Mouse (Mus musculus) hindbrain, embryonic 11.5 days (tissue): ENCODE data around the gene Chst11. TPM values are rescaled to one million over a fixed set of nuclear protein-coding genes. Genes with fewer than 3 reads are reported as not detected.

Experiments used
- ATAC-seq: fragments of 200-750 bp; cut with Nextera tagmentation; 2 replicates; pipeline ENCODE4 v1.8.0; 2017; ENCODE audit warnings: mild to moderate bottlenecking, moderate TSS enrichment, moderate library complexity; ENCODE audit not compliant: low FRiP score
- DNase-seq: peaks from one replicate; pipeline ENCODE4 v3.0.0-alpha.2; 2015; ENCODE audit warnings: low spot score
- H3K27ac ChIP-seq: fragments of 300-500 bp; sonication (generic); 2 replicates; pipeline ENCODE4 v1.5.1; 2014; ENCODE audit warnings: mild to moderate bottlenecking, low read depth, low read length
- H3K27me3 ChIP-seq: fragments of 300-500 bp; sonication (generic); 2 replicates; pipeline ENCODE4 v1.6.1; 2014; ENCODE audit warnings: mild to moderate bottlenecking, low read length, moderate library complexity, mixed read lengths; ENCODE audit not compliant: control insufficient read depth, insufficient read depth
- H3K36me3 ChIP-seq: fragments of 300-500 bp; sonication (generic); 2 replicates; pipeline ENCODE4 v1.6.1; 2014; ENCODE audit warnings: mild to moderate bottlenecking, low read length, moderate library complexity, mixed read lengths; ENCODE audit not compliant: control insufficient read depth, insufficient read depth
- H3K4me1 ChIP-seq: fragments of 300-500 bp; sonication (generic); replicated peaks from 2 replicates; pipeline ENCODE4 v1.6.1; 2014; ENCODE audit warnings: low read length, mixed read lengths; ENCODE audit not compliant: control insufficient read depth, insufficient read depth
- H3K4me2 ChIP-seq: fragments of 300-500 bp; sonication (generic); replicated peaks from 2 replicates; pipeline ENCODE4 v1.6.1; 2014; ENCODE audit warnings: mild to moderate bottlenecking, low read depth, low read length
- H3K4me3 ChIP-seq: fragments of 300-500 bp; sonication (generic); 2 replicates; pipeline ENCODE4 v1.5.1; 2014; ENCODE audit warnings: low read depth, low read length
- H3K9ac ChIP-seq: fragments of 300-500 bp; sonication (generic); 2 replicates; pipeline ENCODE4 v1.6.1; 2014; ENCODE audit warnings: low read depth, low read length
- H3K9me3 ChIP-seq: fragments of 300-500 bp; sonication (generic); 2 replicates; pipeline ENCODE4 v1.6.1; 2016; ENCODE audit warnings: low read length; ENCODE audit not compliant: control insufficient read depth
- WGBS: fragments of 180-500 bp; shearing (Covaris S2); extraction: QIAGEN DNeasy Blood & Tissue Kit; methylation state at CpG from one replicate; pipeline ENCODE4 v1.1.7; 2014; 5-methylcytosine and 5-hydroxymethylcytosine counted together
- polyA plus RNA-seq: library from polyadenylated mRNA; unstranded; fragments of >200 nt; fragmentation: Nextera tagmentation; extraction: Ambion mirVana; gene quantifications from 2 replicates; pipeline ENCODE4 v1.2.1, GENCODE M21; 2014

The Chst11 gene
- polyA plus RNA-seq, 1 experiment from 2014 or later = 2.3 TPM

DNA sequence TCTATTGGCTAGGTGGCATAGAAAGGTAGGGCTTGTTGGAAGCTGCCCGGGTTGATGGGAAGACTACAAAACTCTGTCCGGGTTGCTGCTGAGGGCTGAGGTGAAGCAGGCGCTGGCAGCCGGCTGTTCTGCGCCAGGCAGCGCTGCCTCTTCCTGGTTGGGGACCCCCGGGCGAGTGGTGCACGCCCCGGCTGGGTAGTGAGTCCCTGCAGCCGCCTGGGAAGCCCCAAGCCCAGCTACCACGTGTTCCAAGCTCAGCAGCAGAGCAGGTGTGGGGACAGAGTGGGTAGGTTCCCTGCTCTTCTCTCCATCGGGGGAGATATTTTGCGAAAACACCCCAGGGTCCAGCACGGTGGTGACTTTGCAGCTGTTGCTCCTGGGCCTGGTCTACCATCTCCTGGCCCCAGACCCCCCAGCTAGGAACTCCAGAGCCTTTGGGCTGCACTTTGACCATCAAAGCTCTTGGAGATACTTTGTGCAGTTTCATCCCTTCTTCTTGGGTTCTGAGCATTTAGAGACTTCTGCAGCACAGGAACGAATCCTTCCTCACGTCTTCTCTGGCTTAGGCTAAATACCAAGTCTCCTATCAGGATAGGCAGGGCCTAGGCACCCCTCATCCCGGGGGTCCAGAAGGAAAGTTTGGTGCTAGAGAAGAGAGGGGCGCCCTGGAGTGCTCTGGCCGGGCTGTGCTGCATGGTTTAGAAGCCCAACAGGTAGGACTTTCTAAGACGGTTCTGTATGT is 1.1 kb downstream of the Chst11 start:
- Histone ChIP-seq H3K9ac (peak overlapping the region; percentile 89), H3K4me1 (peaks cover 9% of the 10 kb centered on the region), H3K27ac (peak overlapping the region; percentile 87), H3K4me2 (peak overlapping the region; percentile 84), H3K27me3 (peaks cover 11% of the 10 kb centered on the region), H3K36me3 (no peaks in the 10 kb centered on the region), H3K4me3 (peak overlapping the region; percentile 80), H3K9me3 (no peaks in the 10 kb centered on the region)
- WGBS = 4% methylated on average over 21 of the region's 21 CpGs
- DNase-seq (peak; percentile 57), ATAC-seq (no peak)

DNA sequence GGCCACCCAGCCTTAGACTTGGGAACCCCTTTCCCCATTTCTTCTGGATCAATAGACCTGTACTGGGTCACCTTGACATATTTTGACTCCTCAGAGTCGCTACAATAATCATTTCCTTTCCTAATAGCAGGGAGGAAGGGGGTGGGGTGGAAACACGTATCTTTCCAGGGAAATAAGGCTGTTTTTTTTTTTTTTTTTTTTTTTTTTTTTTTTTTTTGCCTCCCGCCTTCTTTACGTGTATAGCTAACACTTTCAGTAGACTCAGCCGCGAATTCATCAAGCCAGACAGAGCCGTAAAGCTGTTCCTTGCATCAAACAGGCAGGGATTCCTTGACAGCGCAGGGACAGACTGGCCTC is 1.7 kb downstream of the Chst11 start:
- no peaks in the 10 kb centered on the region for H3K9me3 ChIP-seq
- peak; percentile 28 for DNase-seq
- H3K36me3 ChIP-seq = no peaks in the 10 kb centered on the region
- WGBS = 20% methylated on average over 8 of the region's 8 CpGs
- peak overlapping the region; percentile 80 for H3K4me3 ChIP-seq
- H3K27ac ChIP-seq = no peak overlapping the region
- peaks cover 11% of the 10 kb centered on the region for H3K27me3 ChIP-seq
- peak overlapping the region; percentile 84 for H3K4me2 ChIP-seq
- peaks cover 9% of the 10 kb centered on the region for H3K4me1 ChIP-seq
- ATAC-seq = no peak
- H3K9ac ChIP-seq = no peak overlapping the region

DNA sequence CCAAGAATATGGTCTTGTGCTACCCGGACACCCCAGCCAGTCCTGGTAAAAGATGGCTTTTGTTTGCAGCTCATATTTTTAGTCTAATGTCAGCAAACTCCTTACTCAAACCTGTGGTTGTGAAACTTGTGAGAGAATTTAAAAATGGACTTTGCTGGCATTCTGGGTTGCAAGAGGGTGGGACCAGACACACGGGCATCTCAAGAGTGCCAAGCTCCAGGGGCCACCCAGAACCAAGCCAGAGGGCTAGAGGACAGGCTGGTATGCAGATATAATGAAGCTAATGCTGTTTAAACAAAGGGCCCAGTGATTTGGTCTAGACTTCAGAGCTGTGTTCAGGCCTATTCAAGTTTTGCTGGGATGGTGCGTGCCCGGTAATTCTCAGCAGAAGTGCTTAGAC is 2.1 kb downstream of the Chst11 start:
- Histone ChIP-seq H3K9ac (no peak overlapping the region), H3K4me1 (peaks cover 9% of the 10 kb centered on the region)
- no peak for ATAC-seq

GRCm38 (mm10) chr10:82989418-82990025 is 4.2 kb downstream of the Chst11 start:
- Histone ChIP-seq H3K9ac (no peak overlapping the region), H3K36me3 (no peaks in the 10 kb centered on the region), H3K4me3 (no peak overlapping the region), H3K27ac (no peak overlapping the region), H3K9me3 (no peaks in the 10 kb centered on the region), H3K4me2 (no peak overlapping the region), H3K27me3 (no peaks in the 10 kb centered on the region), H3K4me1 (peaks cover 9% of the 10 kb centered on the region)
- DNase-seq (no peak), ATAC-seq (no peak)
- 70% methylated on average over 13 of the region's 13 CpGs for WGBS

More for the DNA sequence above, 2.1 kb downstream of the Chst11 start:
- no peaks in the 10 kb centered on the region for H3K36me3 ChIP-seq
- peaks cover 11% of the 10 kb centered on the region for H3K27me3 ChIP-seq
- WGBS = 52% methylated on average over 4 of the region's 4 CpGs
- H3K4me3 ChIP-seq = peak overlapping the region; percentile 6; the same call in 1 of the 2 replicates
- H3K27ac ChIP-seq = no peak overlapping the region
- H3K4me2 ChIP-seq = peak overlapping the region; percentile 84
- no peak for DNase-seq
- no peaks in the 10 kb centered on the region for H3K9me3 ChIP-seq

DNA sequence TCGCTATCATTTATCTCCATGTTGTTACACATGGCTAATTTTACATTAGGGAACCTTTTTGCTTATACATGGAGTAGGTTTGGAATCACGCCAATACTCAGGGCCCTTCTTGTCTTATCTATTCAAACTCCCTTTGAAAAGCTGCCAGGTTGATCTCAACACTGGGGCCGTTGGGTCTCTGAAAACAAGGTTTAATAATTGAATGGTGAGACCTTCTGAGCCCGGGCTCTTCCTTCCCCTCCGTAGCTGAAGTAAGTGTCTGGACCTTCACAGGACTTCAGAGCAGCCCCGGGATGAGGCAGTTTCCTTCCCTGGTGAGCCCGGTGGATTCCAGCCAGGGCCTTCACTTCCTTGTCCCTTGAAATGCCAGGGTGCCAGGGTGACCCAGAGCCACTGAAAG is 5.6 kb downstream of the Chst11 start:
- Histone ChIP-seq H3K4me1 (peaks cover 7% of the 10 kb centered on the region), H3K36me3 (no peaks in the 10 kb centered on the region), H3K27me3 (no peaks in the 10 kb centered on the region), H3K27ac (no peak overlapping the region), H3K9me3 (no peaks in the 10 kb centered on the region), H3K9ac (no peak overlapping the region), H3K4me2 (no peak overlapping the region), H3K4me3 (no peak overlapping the region)
- 73% methylated on average over 7 of the region's 7 CpGs for WGBS
- no peak for DNase-seq
- ATAC-seq = no peak

DNA sequence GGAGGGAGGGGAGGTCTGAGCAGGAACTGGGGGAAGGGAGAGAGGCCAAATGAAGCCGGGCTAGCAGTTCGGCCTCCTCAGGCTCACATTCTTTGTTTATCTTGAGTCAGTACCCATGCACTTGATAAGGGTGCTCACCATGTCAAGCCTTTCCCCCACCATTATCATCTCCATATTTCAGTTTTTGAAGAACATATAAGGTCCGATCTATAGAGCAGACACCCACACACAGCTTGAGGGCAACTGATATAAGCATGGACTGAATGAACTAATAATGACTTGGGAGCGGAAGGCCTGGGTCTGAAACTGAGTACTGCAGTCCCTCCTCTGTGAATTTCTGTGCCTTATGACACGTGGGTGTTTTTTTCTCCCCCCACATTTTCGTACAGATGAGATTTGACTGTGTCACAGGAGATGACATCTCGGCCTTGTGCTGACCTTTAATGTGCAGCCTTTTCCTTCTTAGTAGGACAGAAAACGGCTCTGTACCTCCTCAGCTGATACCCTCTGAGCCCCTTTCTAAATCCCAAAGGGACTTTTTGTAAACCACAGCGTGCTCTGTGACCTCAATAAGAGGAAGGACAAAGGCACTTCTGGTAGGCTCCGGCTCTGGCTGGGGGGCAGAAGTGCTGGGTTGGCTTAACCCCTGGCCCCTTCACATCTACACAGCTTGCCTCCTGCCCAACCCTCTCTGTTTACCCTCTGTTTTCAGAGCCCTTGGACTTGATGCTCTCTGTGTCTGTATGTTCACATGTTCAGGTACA is 6.6 kb downstream of the Chst11 start:
- no peak overlapping the region for H3K4me2 ChIP-seq
- H3K9me3 ChIP-seq = no peaks in the 10 kb centered on the region
- H3K4me1 ChIP-seq = peaks cover 2% of the 10 kb centered on the region
- H3K4me3 ChIP-seq = no peak overlapping the region
- WGBS = 33% methylated on average over 10 of the region's 10 CpGs
- no peaks in the 10 kb centered on the region for H3K36me3 ChIP-seq
- DNase-seq = peak; percentile 6
- no peak for ATAC-seq
- no peaks in the 10 kb centered on the region for H3K27me3 ChIP-seq
- no peak overlapping the region for H3K27ac ChIP-seq
- H3K9ac ChIP-seq = no peak overlapping the region

DNA sequence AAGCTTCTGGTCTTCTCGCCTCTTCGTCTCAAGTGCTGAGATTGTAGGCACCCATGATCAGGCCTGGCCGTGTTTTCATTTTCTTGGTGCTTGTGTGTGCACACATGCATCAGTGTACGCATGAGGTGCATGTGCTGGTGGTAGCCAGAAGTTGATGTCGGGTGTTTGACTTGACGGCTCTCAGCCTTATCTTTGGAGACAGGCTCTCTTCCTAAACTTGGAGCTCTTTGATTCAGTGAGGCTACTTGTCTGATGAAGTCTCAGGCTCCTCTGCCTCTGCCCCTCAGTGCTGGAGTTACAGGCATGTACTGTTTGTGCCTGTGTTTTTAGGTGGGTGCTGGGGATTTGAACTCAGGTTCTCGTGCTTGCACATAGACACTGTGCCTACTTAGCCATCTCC is 9.0 kb downstream of the Chst11 start:
- no peak overlapping the region for H3K4me2 ChIP-seq
- H3K27ac ChIP-seq = no peak overlapping the region
- DNase-seq = no peak
- WGBS = 94% methylated on average over 7 of the region's 7 CpGs
- H3K27me3 ChIP-seq = no peaks in the 10 kb centered on the region
- no peaks in the 10 kb centered on the region for H3K36me3 ChIP-seq
- no peak overlapping the region for H3K4me3 ChIP-seq
- H3K4me1 ChIP-seq = no peaks in the 10 kb centered on the region; the same call in 1 of the 2 replicates
- ATAC-seq = no peak
- H3K9ac ChIP-seq = no peak overlapping the region
- no peaks in the 10 kb centered on the region for H3K9me3 ChIP-seq

DNA sequence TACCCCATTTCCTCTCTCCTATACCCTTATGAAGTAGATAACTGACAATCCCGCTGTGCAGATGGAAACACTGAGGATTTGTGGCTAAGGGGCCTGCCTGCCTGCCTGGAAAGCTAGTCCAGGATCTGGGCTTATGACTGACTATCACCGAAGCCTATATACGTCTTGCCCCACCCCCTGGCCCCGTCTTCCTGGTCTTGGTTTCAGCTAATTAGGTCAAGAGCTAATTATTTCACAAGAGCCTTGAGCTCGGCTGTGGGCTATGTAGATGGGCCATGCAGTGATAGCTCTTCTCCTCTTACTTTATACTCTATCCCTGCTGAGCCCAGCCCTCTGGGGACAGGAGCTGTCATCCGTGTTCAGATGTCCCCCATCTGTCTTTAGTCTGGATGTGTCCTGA is 12.2 kb downstream of the Chst11 start:
- Histone ChIP-seq H3K4me2 (no peak overlapping the region), H3K27ac (no peak overlapping the region), H3K9me3 (no peaks in the 10 kb centered on the region), H3K27me3 (no peaks in the 10 kb centered on the region), H3K4me1 (0 out of 2 replicates have a peak, but pooled peaks cover 2% of the 10 kb centered on the region), H3K36me3 (no peaks in the 10 kb centered on the region), H3K4me3 (no peak overlapping the region), H3K9ac (no peak overlapping the region)
- 89% methylated on average over 6 of the region's 6 CpGs for WGBS
- ATAC-seq (no peak), DNase-seq (no peak)
